Mouse (Mus musculus) gastrocnemius, postnatal 25 days (tissue): Measurements from ENCODE around the gene Wfdc18. TPM values are rescaled to one million over a fixed set of nuclear protein-coding genes. Genes with fewer than 3 reads are reported as not detected.

Experiments used
- DNase-seq: peaks from one replicate; pipeline ENCODE4 v3.0.0; 2022
- long read RNA-seq, 2 experiments: library from polyadenylated mRNA; stranded (forward); transcript quantifications; one replicate each; pipeline ENCODE4 v2.0.0; 2021
- total RNA-seq, 2 experiments: library from RNA; stranded (reverse); gene quantifications; 1 replicate in 1 of 2; 2 replicates in 1 of 2; pipeline ENCODE4 v1.2.3; 2021

Gene Wfdc18
- not detected for total RNA-seq
- long read RNA-seq, experiment 1: 0 reads
- long read RNA-seq, experiment 2: 0 reads

GRCm38 (mm10) chr11:83708715-83709114 lies at the start of gene Wfdc18:
Gene Wfdc18 (plus strand): TSS chr11:83709015.
- no peak for DNase-seq

DNA sequence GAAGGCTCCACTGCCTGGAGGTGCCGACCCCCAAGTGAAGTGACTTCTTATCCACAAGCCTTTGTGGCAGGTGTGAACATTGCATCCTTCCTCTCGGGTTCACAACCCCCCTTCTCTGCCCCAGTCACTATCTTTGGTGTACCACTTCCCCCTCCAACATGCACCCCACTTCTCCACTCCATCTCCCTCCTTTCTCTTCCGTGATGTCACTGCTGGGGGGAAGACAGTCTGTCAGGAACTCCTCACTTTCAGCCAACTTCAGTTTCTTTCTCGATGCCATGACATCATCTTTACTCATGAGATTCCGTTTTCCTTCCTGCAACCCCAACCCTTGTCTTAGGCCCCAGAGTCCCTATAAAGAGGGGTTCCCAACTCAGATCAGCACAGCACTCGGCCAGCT lies 46.6 kb upstream of the Wfdc18 start, which contains the start of gene Ccl4:
Gene Ccl4, plus strand, starts transcription at position 381 of the 400 bp plus-strand sequence.
- no peak for DNase-seq

GRCm38 (mm10) chr11:83663532-83663931 lies 45.3 kb upstream of the Wfdc18 start:
- no peak for DNase-seq

DNA sequence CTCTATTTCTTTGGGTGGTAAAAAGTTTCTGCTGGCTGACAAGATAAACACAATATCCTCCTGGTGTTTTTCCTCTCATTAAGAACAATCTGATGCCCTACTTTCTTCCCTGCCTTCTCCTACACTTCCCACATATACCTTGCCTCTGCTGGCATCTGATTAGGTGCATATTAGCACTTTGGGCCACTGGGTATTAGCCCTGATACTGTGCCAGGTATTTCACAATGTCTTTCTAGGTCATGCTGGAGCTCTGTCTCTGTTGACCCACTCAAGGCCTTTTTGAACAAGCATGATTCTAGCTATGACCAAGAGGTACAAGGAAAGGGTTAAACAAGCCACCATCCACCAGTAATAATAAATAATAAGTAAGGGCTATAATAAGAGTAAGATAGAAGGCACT lies 37.1 kb upstream of the Wfdc18 start:
- no peak for DNase-seq

DNA sequence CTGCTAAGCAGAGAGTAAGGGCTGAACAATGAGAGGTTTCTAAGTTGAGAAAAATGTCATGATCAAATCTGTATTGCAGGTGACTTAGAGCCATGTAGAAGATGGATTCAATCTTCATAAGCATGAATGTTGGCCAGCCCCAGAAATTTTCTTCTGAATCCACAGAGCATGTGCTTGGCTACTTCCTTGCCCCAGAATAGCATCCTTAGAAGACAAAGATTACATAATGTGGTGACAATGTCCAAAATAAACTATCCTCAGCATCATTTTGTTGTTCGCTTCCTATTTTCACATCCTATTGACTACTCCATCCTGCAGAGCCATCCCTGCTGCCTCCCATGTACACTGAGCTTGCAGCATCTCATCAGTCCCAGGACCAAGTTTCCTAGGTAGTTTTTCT lies 33.1 kb upstream of the Wfdc18 start:
- no peak for DNase-seq

GRCm38 (mm10) chr11:83689918-83690317 lies 18.9 kb upstream of the Wfdc18 start:
- no peak for DNase-seq

- no peak for DNase-seq
These were observed 16.8 kb upstream of the Wfdc18 start for GRCm38 (mm10) chr11:83692008-83692407.

GRCm38 (mm10) chr11:83703705-83704104 lies 5.1 kb upstream of the Wfdc18 start, which contains the start of gene Wfdc17:
Gene Wfdc17 (plus strand): TSS chr11:83703991.
- no peak for DNase-seq

- DNase-seq: no peak
These were observed 868 bp downstream of the Wfdc18 start for GRCm38 (mm10) chr11:83709683-83710082.

DNA sequence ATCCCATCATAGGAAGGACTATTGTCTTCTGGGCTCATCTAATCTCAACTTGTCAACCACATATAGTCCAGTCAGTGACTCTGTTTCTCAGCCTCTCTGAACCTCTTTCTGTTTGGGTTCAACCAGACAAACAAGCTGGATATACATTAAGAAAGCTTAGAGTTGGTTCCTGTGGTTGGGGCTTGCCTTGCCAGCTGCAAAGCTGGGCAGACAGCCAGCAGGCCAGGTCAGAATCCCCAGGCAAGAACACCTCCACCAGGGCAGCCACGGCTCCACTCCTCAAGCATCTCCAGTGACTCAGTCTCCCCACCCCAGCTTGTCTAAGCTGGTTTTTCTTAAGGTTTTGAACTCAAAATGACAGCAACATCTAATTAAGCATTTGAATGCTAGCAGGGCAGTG lies 3.9 kb downstream of the Wfdc18 start:
- DNase-seq: no peak

- no peak for DNase-seq
These were observed 5.1 kb downstream of the Wfdc18 start for GRCm38 (mm10) chr11:83713925-83714324.

GRCm38 (mm10) chr11:83717042-83717665 lies 8.3 kb downstream of the Wfdc18 start:
- DNase-seq: no peak

GRCm38 (mm10) chr11:83720766-83721165 lies 12.0 kb downstream of the Wfdc18 start:
- DNase-seq: no peak

DNA sequence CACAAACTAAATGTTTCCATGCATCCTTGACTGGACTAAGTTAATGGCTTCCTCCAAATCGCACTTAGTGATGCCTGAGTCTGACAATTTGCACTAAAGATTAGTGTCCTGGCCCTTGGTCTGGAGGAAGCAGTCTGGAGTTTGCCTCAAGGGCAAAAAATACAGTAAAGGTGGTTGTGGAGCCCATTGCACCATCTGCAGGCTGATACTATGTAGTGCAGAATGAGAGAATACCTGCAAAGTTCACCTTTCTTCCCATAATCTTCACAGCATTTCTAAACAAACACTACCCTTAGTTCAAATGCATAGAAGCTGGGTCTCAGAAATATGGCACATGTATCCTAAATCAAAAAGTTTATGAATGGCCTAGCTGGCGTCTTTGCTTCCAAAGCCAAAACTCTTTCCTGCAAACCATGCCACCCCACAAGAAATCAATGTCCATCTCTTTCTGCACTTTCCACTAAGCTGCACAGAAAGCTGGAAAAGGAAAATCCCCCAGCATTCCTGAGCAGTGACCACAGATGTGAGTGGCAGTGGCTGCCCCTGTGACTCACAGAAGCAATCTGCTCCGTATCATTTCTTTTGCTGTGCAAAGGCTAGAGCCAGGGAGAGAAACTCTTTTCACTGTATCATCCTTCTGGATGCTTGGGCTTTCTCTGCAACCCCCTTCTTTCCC lies 20.1 kb downstream of the Wfdc18 start:
- DNase-seq: no peak

- DNase-seq: no peak
These were observed 22.3 kb downstream of the Wfdc18 start for GRCm38 (mm10) chr11:83731116-83731515.

GRCm38 (mm10) chr11:83733071-83733640 lies 24.3 kb downstream of the Wfdc18 start:
- DNase-seq: no peak

GRCm38 (mm10) chr11:83734215-83734614 lies 25.4 kb downstream of the Wfdc18 start:
- no peak for DNase-seq

DNA sequence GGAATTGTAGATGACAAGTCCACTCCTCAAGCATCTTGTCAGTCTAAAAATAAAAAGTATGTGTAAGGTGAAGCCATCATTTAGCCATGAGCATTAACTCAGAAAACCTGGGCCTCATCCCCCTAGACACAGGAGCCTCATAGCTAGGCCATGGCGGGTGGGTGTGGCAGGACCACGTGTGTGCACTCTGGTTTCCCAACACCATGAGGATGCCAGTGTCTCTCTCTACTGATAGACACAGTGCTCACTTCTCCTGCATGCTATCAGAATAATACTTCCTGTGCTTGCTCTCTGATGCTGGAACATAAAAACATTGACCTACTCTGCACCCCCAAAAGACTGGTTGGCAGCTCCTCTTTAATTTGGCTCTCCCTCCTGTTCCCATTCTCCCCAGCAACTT lies 27.1 kb downstream of the Wfdc18 start:
- no peak for DNase-seq

DNA sequence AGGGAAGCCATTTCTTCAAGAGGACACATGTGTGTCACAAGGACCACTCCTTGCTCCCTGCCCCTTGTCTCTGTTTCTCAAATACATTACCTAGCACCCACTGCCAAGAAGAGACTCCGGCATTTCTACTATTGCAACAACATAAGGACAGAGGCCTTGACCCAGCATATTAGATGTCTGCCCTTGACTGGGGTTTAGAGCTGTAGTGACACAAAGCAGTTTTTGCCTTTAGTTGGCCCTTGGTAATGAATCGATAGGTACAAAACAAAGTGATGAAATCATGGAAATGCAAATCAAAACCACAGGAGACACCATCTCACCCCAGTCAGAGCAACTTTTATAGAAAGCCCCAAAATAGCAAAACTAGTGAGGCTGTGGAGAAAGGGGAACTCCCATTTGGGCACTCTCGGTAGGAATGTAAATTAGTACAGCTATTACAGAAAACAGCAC lies 28.3 kb downstream of the Wfdc18 start:
- no peak for DNase-seq

DNA sequence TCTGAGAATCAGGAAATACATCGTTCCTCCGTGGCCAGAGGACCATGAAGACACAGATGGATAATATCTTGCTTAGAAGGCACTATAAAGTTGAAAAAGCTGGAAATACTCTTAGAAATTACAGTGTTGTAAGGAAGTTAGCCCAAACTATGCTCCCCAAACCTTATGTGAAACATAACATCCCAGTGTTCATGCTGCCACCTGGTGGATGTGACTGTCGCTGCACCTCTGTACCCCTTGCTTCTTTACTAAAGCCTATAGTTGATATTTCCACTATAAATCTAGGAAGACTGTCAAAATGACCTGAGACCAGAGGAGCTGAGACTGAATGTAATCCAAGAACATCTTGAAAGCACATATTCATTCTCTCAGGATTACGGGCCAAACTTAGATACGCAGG lies 30.4 kb downstream of the Wfdc18 start:
- DNase-seq: peak; percentile 28

- DNase-seq: no peak
These were observed 31.7 kb downstream of the Wfdc18 start for GRCm38 (mm10) chr11:83740443-83740991.

DNA sequence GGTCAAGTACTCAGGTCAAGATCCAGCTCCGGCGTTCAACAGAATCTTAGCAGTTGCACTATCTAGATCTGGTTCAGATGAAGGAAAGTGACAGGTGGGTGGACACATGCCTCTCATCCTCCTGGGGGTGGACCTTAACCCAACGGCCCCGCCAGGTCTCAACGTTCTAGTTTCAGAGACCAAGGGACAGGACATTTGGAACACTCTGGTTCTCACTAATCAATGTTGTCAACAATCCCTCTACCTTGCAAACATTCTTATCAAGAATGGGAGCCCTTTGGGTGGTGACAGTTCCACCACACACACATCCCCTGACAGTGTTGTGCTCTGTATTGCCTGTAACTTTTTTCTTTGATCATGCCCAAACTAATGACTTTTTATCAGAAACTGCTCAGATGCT lies 33.0 kb downstream of the Wfdc18 start:
- DNase-seq: no peak

GRCm38 (mm10) chr11:83742731-83743355 lies 34.0 kb downstream of the Wfdc18 start:
- DNase-seq: no peak
